Comparison of ENCODE assay signal across 8 mouse cellular contexts in the genomic region with DNA sequence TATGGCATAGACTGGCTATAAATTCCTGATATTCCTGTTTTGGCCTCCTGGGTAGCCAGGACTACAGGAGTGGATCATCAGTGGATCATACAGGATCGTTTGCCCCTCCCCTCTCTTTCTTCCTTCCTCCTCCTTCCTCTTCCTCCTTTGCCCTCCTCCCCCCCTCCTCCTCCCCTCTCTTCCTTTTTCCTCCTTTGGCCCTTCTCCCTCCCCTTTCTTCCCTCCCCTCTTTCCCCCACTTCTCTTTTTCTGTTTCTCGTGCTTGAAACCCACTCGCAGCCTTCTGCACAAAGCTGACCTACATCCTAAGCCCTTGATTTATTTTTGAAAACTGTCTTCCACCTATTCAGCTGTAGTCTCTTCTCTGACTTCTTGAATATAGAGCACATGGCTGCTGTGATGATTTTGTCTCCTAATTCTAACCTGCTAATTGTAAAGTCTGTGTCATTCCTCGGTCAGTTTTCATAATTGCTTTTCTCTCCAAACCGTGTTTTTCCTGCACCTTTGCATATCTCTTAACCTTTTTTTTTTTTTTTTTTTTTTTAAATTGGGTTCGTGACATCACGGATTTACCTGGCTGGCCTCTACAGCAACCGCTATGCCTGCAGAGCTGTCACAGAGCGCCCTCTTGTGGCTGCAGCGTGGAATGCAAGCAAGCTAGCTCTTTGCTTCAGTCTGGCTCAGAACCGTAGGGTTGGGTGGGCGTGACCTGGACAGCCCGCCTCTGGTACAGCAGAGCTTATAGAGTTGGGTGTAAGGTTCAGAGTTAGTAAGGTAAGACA.
DNase-seq lines count a peak whose midpoint lies in the region; ATAC-seq lines count a peak whose summit lies in the region.

No protein-coding gene starts in this region.

- H3K9me3 ChIP-seq in forebrain, embryonic 16.5 days (ENCODE audit: control insufficient read depth, low read length): no peaks in the 10 kb centered on the region
- no peaks in the 10 kb centered on the region for H3K9me3 ChIP-seq in hindbrain, embryonic 14.5 days (ENCODE audit: control insufficient read depth, low read length)

- no peak overlapping the region for H3K4me3 ChIP-seq in forebrain, embryonic 16.5 days (replicated peaks; ENCODE audit: low read length)
- no peak overlapping the region for H3K4me3 ChIP-seq in hindbrain, embryonic 14.5 days (replicated peaks; ENCODE audit: low read length)

- no peaks in the 10 kb centered on the region for H3K4me1 ChIP-seq in forebrain, embryonic 16.5 days (replicated peaks; ENCODE audit: control insufficient read depth, insufficient read depth, low read length)
- no peaks in the 10 kb centered on the region for H3K4me1 ChIP-seq in hindbrain, embryonic 14.5 days (replicated peaks; ENCODE audit: control insufficient read depth, insufficient read depth, low read length)

- no peak overlapping the region for H3K9ac ChIP-seq in forebrain, embryonic 16.5 days (replicated peaks; ENCODE audit: low read depth, low read length)
- H3K9ac ChIP-seq in hindbrain, embryonic 14.5 days: no peak overlapping the region

- peak; percentile 83 for ATAC-seq in forebrain, embryonic 16.5 days
- ATAC-seq in hindbrain, embryonic 14.5 days (ENCODE audit: low FRiP score): peak; percentile 78; the same call in 1 of the 2 replicates

- H3K27ac ChIP-seq in forebrain, embryonic 16.5 days (ENCODE audit: low read length): no peak overlapping the region
- no peak overlapping the region for H3K27ac ChIP-seq in hindbrain, embryonic 14.5 days

- H3K4me2 ChIP-seq in forebrain, embryonic 16.5 days (ENCODE audit: low read length): no peak overlapping the region
- H3K4me2 ChIP-seq in hindbrain, embryonic 14.5 days (replicated peaks): peak overlapping the region; percentile 30; the same call in 1 of the 2 replicates

- H3K36me3 ChIP-seq in forebrain, embryonic 16.5 days (ENCODE audit: control insufficient read depth, insufficient read depth): no peaks in the 10 kb centered on the region
- H3K36me3 ChIP-seq in hindbrain, embryonic 14.5 days (replicated peaks; ENCODE audit: control insufficient read depth, insufficient read depth): no peaks in the 10 kb centered on the region

- no peaks in the 10 kb centered on the region for H3K27me3 ChIP-seq in forebrain, embryonic 16.5 days (replicated peaks; ENCODE audit: control insufficient read depth, insufficient read depth, low read length)
- H3K27me3 ChIP-seq in hindbrain, embryonic 14.5 days (ENCODE audit: control insufficient read depth, insufficient read depth, low read length): no peaks in the 10 kb centered on the region

- 9% methylated on average over 13 of the region's 13 CpGs for WGBS in forebrain, embryonic 16.5 days
- WGBS in hindbrain, embryonic 14.5 days: 13% methylated on average over 13 of the region's 13 CpGs

- DNase-seq in MN1 (ENCODE audit: low spot score): peak; percentile 61
- peak; percentile 35 for DNase-seq in cerebellum, adult 11 months
- peak; percentile 99 for DNase-seq in hindbrain, embryonic 14.5 days (ENCODE audit: low spot score)
- DNase-seq in layer of hippocampus, postnatal 14 days (ENCODE audit: low spot score in 2 of 2): peak; percentile 78
- peak; percentile 83 for DNase-seq in lung, postnatal 14 days
- DNase-seq in right cerebral cortex, adult 2 months (ENCODE audit: low spot score in 2 of 2): peak; percentile 85 to 91
- DNase-seq in urinary bladder, adult 2 months (ENCODE audit: low spot score): peak; percentile 78

Comparison
In these comparisons a context has a peak if more than half of its experiments do, and no peak if none do; other contexts are left out.
1. DNase-seq: peak in every context shown above with its lines; median percentile 99 in hindbrain, embryonic 14.5 days; 88 in right cerebral cortex, adult 2 months; 83 in lung, postnatal 14 days; 78 in layer of hippocampus, postnatal 14 days; 78 in urinary bladder, adult 2 months; 61 in MN1; 35 in cerebellum, adult 11 months.